Mouse (Mus musculus): ENCODE data around the gene Epb41l5.

DNA sequence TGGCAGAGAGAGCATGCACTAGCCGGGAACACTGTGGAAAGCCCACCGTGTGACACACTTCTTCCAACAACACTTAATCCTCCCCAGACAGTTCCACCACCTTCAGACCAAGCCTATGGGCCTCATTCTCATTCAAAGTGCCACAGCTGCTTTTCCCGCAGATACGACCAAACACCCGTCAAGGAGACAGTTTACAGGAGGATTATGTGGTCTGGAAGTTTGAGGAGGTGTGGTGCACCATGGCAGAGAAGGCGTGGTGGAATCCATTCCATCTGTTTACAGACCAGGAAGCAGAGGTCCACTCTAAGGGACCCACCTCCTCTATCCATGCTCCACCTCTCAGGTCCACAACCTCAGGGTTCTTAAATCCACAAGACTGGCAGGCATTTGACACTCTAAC lies 129.5 kb downstream of the Epb41l5 start:
- TF ChIP-seq EP300 (IDR thresholded peaks at IDR 0.05; ENCODE audit: low read depth) (no peak), CTCF (IDR thresholded peaks at IDR 0.05; ENCODE audit: low read depth) (no peak)
